Mouse (Mus musculus) layer of hippocampus, adult 2 months (tissue): ENCODE measurements at regions not wholly inside any gene's neighbourhood (a gene's known extent, or its start where the extent isn't known, plus 50 kb on each side); places are given as distances from the start of the nearest gene placed in this dataset.

ENCODE experiments used
- DNase-seq, 2 experiments: peaks; one replicate each; pipeline ENCODE4 v3.0.0; 2022; ENCODE audit warnings: low spot score in 2 of 2
- H3K27ac ChIP-seq: fragments of 200-600 bp; 2 replicates; pipeline ENCODE4 v1.8.1; 2022
- H3K4me3 ChIP-seq: fragments of 200-600 bp; 2 replicates; pipeline ENCODE4 v1.8.1; 2022; ENCODE audit warnings: mild to moderate bottlenecking
- CTCF ChIP-seq: fragments of 200-600 bp; conservative IDR thresholded peaks from 2 replicates; pipeline ENCODE4 v1.8.1; 2022; ENCODE audit warnings: antibody characterized with exemption, mild to moderate bottlenecking, moderate library complexity

DNA sequence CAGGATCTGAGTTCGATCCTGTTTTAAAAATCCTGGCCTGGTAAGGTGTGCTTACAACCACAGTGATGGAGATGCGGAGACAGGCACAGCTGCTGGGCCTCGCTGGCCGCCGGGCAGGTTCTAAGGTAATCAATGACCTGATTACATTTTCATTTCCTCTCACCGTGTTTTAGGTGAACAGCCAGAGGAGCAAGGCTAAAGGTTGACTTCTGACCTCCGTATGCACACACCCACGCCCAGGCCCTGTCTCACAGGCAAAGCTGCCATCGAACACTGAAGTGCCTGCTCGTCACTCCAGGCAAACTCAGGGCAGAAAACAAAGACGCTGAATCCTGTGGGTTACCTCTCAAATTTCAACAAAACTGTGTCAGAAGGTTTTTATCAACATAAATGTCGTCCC lies 179.1 kb upstream of the Adgrl2 start:
- no peak for TF ChIP-seq CTCF
- Histone ChIP-seq H3K27ac (no peak overlapping the region), H3K4me3 (no peak overlapping the region)
- no peak for DNase-seq

DNA sequence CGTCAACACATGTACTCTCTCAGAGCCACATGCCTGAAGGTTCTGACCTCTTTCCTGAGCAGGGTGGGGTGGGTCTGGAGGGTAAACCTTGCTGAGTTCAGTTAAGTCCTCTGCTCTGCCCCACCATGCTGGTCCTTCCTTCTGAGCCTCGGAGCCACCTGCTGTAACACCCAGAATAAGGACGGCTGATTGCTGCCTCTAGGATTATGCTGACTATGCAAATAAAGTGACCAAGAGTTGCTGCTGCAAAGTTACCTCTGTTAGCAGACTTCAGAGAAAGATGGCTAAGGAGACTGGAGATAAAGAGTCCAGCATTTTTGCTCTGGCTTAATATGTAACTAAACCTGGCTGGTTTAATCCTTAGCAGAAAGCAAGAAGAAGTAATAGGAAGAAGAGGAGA lies 177.6 kb upstream of the Adgrl2 start:
- no peak for TF ChIP-seq CTCF
- Histone ChIP-seq H3K4me3 (no peak overlapping the region), H3K27ac (no peak overlapping the region)
- no peak for DNase-seq

DNA sequence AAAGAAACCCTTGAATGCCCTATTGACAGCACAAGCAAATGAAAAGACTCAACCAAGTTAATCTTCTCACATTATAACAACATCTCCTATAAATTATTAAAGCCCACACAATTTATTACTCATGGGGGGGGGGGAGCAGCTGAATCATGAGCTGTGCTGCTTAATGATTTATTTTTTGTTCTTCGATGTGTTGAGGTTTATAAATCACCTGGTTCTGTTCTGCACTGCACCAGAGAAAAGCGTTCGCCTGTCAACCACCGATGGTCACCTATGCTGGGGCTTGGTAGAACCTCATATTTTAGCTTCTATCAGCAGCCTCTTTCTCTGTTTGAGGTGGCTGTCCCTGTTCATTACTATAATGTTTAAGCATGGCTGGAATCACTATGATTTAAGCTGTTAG lies 174.4 kb upstream of the Adgrl2 start:
- no peak for DNase-seq
- Histone ChIP-seq H3K27ac (no peak overlapping the region), H3K4me3 (no peak overlapping the region)
- TF ChIP-seq CTCF, result no peak

DNA sequence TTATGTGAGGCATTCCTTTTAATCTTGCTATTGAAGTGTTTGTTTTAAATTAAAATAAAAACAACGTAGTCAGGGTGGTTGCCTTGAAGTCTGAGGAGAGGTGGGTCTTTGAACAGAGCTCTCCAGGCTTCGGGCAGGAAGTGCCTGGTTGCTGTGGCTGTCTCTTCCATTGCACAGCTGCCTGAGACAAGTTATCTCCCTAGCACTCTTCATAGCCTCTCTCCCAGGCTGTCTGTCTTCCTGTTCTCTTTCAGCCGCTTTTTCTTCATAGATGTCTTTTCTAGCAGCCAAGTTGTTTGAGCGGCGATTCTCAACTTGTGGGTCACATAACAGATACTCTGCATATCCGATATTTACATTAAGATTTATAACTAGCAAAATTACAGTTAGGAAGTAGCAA lies 173.2 kb upstream of the Adgrl2 start:
- DNase-seq, result no peak
- no peak overlapping the region for H3K4me3 ChIP-seq
- no peak for TF ChIP-seq CTCF

DNA sequence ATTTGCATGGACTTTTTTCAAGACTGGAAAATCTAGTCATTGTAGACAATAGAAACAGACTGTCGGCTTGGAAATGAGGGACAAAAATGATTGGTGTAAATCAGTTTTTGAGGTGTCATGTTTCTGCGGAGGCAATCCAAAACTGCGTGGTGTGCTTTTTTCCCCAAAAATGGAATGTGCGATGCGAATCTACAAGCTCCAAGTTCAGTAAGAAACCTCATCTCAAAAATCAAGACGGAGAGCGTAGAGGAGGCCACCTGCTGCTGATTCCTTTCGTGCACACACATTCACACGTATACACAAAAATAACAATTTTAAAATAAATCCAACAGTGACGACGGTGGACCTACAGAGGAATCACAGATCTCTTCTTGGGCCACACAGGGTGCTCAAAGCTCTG lies 170.5 kb upstream of the Adgrl2 start:
- Histone ChIP-seq H3K4me3 (no peak overlapping the region), H3K27ac (no peak overlapping the region)
- no peak for DNase-seq
- no peak for TF ChIP-seq CTCF

More for the DNA sequence above, 173.2 kb upstream of the Adgrl2 start:
- H3K27ac ChIP-seq, result no peak overlapping the region

DNA sequence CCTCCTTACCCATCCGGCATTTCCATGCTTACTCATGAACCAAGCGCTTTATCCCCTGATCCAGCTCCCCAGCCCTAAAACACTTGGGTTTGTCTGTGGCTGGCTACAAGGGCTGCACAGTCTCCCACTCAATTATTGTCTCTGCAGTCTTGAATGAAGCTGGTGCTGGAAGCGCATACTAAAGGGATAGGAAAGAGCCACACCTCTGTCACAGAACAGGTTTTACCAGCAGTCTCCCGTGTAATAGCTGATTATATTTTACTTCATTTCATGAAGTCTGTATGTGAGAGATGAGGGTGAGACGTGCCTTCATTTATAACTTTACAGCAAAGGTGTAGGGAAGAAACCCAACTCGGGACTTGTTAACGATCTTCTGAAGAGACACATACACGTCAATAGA lies 167.0 kb upstream of the Adgrl2 start:
- DNase-seq, result no peak
- H3K4me3 ChIP-seq, result no peak overlapping the region
- no peak overlapping the region for H3K27ac ChIP-seq
- no peak for TF ChIP-seq CTCF

DNA sequence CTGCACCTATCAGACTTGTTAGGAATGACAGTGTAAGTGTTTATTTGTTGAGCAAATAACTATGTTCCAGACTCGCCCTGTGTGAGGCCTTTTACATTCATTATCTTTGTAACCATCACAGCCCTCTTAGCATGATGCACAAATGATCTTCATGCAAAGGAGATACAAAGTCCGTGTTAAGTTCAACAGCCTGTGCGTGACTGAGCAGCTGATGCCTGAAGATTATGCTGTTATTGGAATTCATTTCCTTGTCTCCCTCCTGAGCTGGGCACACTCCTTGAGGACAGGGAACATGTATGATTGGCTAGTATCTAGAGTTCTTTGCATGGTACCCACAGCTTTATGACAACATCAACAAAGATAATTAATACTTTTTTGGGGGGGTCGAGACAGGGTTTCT lies 162.0 kb upstream of the Adgrl2 start:
- DNase-seq, result no peak
- TF ChIP-seq CTCF, result no peak
- no peak overlapping the region for H3K4me3 ChIP-seq
- H3K27ac ChIP-seq, result no peak overlapping the region

DNA sequence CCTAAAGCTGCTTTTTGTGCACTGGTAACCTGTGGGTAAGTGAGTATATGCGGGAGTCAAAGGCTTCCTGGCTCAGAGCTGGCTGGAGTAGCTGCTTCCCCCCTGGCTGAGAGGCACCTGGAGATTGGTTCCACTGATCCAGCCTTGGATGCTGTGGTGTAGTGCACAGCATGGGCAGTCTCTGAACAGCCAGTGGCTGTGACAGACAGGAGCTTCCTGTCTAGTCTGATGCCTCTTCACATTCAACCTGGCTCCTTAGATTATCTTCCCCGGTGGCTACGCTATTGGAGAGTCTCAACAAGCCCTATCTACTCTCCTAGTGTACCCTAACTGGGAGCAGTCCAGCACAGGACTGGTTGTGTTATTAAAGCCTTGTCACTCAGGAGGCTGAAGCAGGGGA lies 160.4 kb upstream of the Adgrl2 start:
- no peak for DNase-seq
- H3K27ac ChIP-seq, result no peak overlapping the region
- H3K4me3 ChIP-seq, result no peak overlapping the region
- no peak for TF ChIP-seq CTCF

DNA sequence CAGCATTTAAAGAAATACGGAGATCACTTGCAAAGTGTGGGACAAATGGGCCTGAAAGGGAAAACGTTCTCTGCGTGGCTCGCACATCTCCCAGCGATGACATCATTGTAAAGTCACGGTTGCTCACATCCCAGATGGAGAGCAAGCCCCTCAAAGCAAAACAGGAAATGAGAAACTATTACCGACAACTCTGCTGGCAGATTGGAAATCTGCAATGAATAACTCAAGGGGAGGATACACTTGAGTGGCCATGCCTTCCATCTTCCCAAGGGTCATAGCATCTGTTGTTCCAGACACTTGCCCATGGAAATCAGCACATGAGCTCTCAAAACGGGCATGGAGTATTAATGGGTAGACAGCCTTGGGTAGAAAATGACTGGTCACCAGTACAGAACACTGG lies 158.3 kb upstream of the Adgrl2 start:
- Histone ChIP-seq H3K4me3 (no peak overlapping the region), H3K27ac (no peak overlapping the region)
- TF ChIP-seq CTCF, result no peak
- DNase-seq, result no peak

DNA sequence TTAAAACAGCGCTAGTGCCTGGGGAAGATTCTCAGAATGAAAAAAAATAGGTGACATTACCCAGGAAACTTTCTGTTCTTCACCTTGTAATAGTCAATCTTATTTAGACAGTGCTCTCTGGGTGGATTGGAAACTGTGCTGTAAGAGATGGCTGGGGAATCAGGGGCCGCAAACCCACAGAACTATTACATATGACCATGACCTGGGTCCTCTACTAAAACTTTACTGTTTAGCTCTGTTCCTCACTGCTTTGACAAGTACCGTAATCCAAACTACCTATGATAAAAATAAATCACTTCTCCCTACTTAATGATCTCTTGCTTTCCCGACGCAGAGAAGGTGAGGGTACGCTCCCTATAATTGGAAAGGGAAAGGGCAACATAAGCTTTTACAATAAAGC lies 157.6 kb upstream of the Adgrl2 start:
- H3K27ac ChIP-seq, result no peak overlapping the region
- DNase-seq, result no peak
- no peak for TF ChIP-seq CTCF
- no peak overlapping the region for H3K4me3 ChIP-seq

DNA sequence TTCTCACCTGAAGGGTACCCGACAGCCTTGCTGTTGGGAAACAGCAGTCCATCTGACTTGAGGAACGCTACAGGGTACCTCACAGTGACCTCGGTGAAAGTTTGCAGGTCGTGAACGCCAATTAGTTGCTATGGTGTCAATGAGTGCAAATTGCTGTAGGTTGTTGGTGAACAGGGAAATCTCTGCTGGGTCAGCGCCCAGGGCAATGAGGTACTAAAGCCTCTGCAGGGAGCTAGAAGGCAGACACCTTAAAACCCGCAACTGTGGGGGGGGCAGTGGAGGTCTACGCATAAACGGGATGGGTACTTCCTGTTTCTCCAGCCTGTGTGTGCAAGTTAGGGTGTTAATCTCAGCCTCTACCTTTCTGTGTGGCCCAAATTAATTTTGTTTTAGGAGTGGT lies 156.3 kb upstream of the Adgrl2 start:
- TF ChIP-seq CTCF, result no peak
- no peak overlapping the region for H3K4me3 ChIP-seq
- no peak overlapping the region for H3K27ac ChIP-seq
- DNase-seq, result no peak

DNA sequence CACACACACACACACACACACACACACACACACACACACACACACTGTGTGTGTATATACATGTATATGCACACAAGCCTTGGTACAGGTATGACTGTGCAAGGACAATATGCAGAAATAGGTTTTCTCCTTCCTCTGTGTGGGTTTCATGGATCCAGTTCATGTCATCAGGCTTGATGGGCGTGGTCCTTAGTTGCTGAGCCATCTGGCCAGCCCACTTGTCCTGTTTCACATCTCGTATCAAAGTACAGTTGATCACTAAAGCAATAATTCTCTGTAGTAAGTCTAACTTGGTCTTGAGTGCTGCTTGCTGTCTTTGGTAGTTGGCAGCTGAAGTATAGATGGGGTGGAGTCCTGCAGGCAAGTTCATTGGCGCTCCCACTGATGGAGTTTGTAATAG lies 150.1 kb upstream of the Adgrl2 start:
- no peak for DNase-seq
- Histone ChIP-seq H3K4me3 (no peak overlapping the region), H3K27ac (no peak overlapping the region)
- no peak for TF ChIP-seq CTCF

DNA sequence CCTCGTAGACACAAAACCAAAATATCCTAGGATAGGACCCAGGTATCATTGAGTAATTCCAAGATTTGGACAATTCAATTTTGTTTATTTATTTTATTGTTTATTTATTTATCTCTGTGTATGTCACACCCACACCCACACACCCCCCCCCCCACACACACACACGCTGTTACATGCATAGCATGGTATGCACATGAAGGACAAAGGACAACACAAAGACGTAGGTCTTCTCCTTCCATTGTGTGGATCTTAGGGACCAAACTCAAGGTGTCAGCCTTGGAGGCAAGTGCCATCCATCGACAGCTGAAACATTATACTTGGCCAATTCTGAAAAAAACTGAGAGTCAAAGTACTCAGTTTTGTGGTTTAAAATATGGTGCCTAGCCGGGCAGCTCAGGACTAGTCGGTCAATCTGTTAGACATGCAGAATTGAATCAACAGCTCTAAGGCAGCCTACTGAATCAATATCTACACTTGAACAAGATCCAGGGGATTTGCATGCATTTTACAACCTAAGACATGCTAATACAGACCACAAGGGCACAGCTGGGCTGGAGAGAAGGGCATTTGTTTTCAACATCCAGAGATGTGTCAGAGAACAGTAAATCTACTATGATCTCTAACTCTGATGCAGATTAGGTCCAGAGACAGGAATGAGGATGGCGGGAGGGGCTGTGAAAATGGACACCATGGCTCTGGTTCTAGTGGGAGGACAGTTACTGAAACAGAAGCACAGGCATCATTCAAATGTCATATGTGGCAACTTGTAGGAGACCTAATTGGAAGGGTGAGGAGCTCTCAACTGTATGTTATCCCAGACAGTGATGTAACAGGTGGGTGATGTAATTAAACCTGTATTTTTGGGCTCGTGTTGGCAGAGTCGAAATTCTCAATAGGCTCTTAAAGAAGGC lies 143.9 kb upstream of the Adgrl2 start:
- Histone ChIP-seq H3K27ac (no peak overlapping the region), H3K4me3 (no peak overlapping the region)
- DNase-seq, result no peak
- no peak for TF ChIP-seq CTCF

DNA sequence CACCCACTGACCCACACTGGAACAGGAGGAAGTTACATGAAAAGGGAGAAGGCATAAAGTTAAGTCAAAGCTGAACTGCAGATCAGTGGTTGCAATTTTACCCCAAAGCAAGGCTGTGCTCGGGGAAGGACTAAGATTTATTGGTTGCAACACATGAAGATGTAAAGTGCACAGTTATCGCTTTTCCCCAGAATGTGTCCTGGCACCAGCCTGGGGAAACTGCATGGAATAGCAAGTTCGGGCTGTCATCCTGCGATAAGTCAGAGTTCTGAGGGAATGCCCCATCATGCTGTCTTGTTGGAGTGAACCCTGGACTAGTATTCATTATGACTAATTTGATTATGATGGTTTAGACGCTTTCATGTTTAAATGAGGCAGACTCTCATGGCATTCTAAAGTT lies 128.5 kb upstream of the Adgrl2 start:
- Histone ChIP-seq H3K4me3 (no peak overlapping the region), H3K27ac (no peak overlapping the region)
- no peak for TF ChIP-seq CTCF
- DNase-seq, result no peak
